In genomic region chr10:60193532-60194423, GRCm38 (mm10) we compare ENCODE assay signal across 8 mouse cellular contexts. TPM values are rescaled to one million over a fixed set of nuclear protein-coding genes. Genes with fewer than 3 reads are reported as not detected.
DNase-seq lines count a peak whose midpoint lies in the region; ATAC-seq and TF ChIP-seq lines count a peak whose summit lies in the region.

No protein-coding gene starts in this region.

- no peaks in the 10 kb centered on the region for H3K9me3 ChIP-seq in liver, embryonic 11.5 days (ENCODE audit: control insufficient read depth, low read length)

- H3K27ac ChIP-seq in gastrocnemius, adult 2 months = peak overlapping the region; percentile 8; the same call in 1 of the 2 replicates
- H3K27ac ChIP-seq in liver, embryonic 11.5 days (ENCODE audit: low read depth, low read length) = no peak overlapping the region

- intact Hi-C loops in gastrocnemius, adult 2 months (cut with DNase I) = no loop called here
- intact Hi-C loops in gastrocnemius, postnatal 36 days (cut with DNase I) = loop anchor here (2.0 kb wide), 1 partner anchor 45 kb away; no protein-coding TSS in a partner anchor
- intact Hi-C loops in heart, postnatal 10 days (cut with DNase I) = loop anchor here (5.0 kb wide), 1 partner anchor 984 kb away; no protein-coding TSS in a partner anchor

- no peak overlapping the region for H3K9ac ChIP-seq in liver, embryonic 11.5 days (ENCODE audit: low read depth, low read length)

- peaks cover 17% of the 10 kb centered on the region for H3K27me3 ChIP-seq in liver, embryonic 11.5 days (replicated peaks; ENCODE audit: control insufficient read depth, insufficient read depth, low read length)

- H3K4me3 ChIP-seq in gastrocnemius, adult 2 months = peak overlapping the region; percentile 22; the same call in 1 of the 2 replicates
- no peak overlapping the region for H3K4me3 ChIP-seq in liver, embryonic 11.5 days (ENCODE audit: low read depth, low read length)

- peak; percentile 48 for DNase-seq in gastrocnemius, adult 2 months
- DNase-seq in gastrocnemius, postnatal 36 days = no peak
- peak; percentile 47 for DNase-seq in 3134 (ENCODE audit: extremely low read depth, insufficient read length, low spot score)
- DNase-seq in brain, embryonic 18.5 days (ENCODE audit: low read depth, low spot score) = peak; percentile 77
- DNase-seq in heart, postnatal 10 days = peak; percentile 53
- DNase-seq in liver, embryonic 11.5 days (ENCODE audit: low spot score) = peak; percentile 43
- peak; percentile 56 for DNase-seq in ovary, postnatal 36 days (ENCODE audit: low spot score)
- DNase-seq in left cerebral cortex, adult 9 months (ENCODE audit: low spot score in 2 of 2) = no peak

- no peak for TF ChIP-seq CTCF in gastrocnemius, adult 2 months (IDR thresholded peaks at IDR 0.05)

- peak; percentile 57 for ATAC-seq in liver, embryonic 11.5 days (replicated peaks; ENCODE audit: low FRiP score)

- H3K4me1 ChIP-seq in liver, embryonic 11.5 days (replicated peaks; ENCODE audit: control insufficient read depth, insufficient read depth, low read length) = peaks cover 7% of the 10 kb centered on the region; the same call in 1 of the 2 replicates

- no peaks in the 10 kb centered on the region for H3K36me3 ChIP-seq in liver, embryonic 11.5 days (ENCODE audit: control insufficient read depth, insufficient read depth, low read length)

- H3K4me2 ChIP-seq in liver, embryonic 11.5 days = peak overlapping the region; percentile 47

- 19% methylated on average over 19 of the region's 19 CpGs for WGBS in liver, embryonic 11.5 days

RNA-seq across cellular contexts. Expression of gene Chst3, which starts 25.3 kb away (rescaled TPM):
- under 1 TPM; 0.23 to 0.64 TPM for total RNA-seq in gastrocnemius, adult 2 months (2021)
- total RNA-seq in gastrocnemius, postnatal 36 days (2021) = under 1 TPM; 0.36 to 0.37 TPM
- total RNA-seq in heart, postnatal 10 days (2021) = 1 to 10 TPM; 1.4 to 1.8 TPM
- polyA plus RNA-seq in liver, embryonic 11.5 days (2014; fragmentation: Nextera tagmentation; extraction: Ambion mirVana) = 0.48 and 0.60 TPM in 2 replicates

Comparison
In these comparisons a context has a peak if more than half of its experiments do, and no peak if none do; other contexts are left out.
1. DNase-seq: peak in gastrocnemius, adult 2 months (single experiment), 3134 (single experiment), brain, embryonic 18.5 days (single experiment), heart, postnatal 10 days (2 of 2), liver, embryonic 11.5 days (single experiment) and ovary, postnatal 36 days (single experiment); none in gastrocnemius, postnatal 36 days (0 of 2) and left cerebral cortex, adult 9 months (0 of 2).